Mouse (Mus musculus) heart, adult 2 months (tissue): ENCODE results near the gene Fli1.

Experiments
- CTCF ChIP-seq: fragments of 200-600 bp; IDR thresholded peaks from 2 replicates; pipeline ENCODE4 v1.8.1; 2022; ENCODE audit warnings: antibody characterized with exemption, mild to moderate bottlenecking, moderate library complexity
- EP300 ChIP-seq: fragments of 200-500 bp; IDR thresholded peaks from 2 replicates; pipeline ENCODE4 v1.6.1; 2011; ENCODE audit warnings: low read depth, low read length, control low read depth; ENCODE audit not compliant: insufficient read depth
- POLR2A ChIP-seq: fragments of 200-500 bp; IDR thresholded peaks from 2 replicates; pipeline ENCODE4 v1.6.1; 2011; ENCODE audit warnings: mild to moderate bottlenecking, low read depth, low read length, control low read depth; ENCODE audit not compliant: insufficient read depth

DNA sequence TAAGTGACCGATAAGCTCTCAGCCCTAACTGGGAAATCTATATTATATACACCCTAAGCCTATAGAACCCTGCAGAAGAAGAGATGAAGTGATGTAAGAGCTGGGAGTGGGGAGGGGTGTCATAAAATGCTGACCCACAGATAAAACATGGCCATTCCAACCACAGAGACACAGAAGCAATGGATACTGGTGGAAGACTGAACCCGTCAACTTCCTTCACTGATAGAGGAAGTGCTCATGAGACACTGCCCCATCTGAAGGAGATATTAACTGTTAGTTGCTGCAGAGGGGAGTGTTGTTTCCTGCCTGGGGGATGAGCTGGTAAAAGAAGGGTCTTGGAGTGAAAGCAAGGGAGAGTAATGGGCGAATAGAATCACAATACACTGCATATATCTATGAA lies 70.3 kb downstream of the Fli1 start:
- TF ChIP-seq POLR2A (no peak), CTCF (no peak), EP300 (no peak)
